21 mouse cellular contexts compared by ENCODE assay signal in genomic region chr14:88595376-88595775, GRCm38 (mm10).
DNase-seq lines count a peak whose midpoint lies in the region; ATAC-seq lines count a peak whose summit lies in the region.
"Had no signal": no experiment of that assay in that cellular context is flagged by ENCODE, and none has a peak within 500 bp of the region (broad histone marks: within the 10 kb centered on the region; RNA-seq: fewer than 3 reads in every experiment).

No protein-coding gene starts in this region.

- intact Hi-C loops in left cerebral cortex, postnatal 36 days (cut with DNase I), result no loop called here

- no peak for DNase-seq in frontal cortex, postnatal 10 days (ENCODE audit: low spot score in 2 of 2)
- DNase-seq in left cerebral cortex, adult 11 months (ENCODE audit: low spot score), result peak; percentile 7
- DNase-seq in left cerebral cortex, postnatal 36 days (ENCODE audit: low spot score in 2 of 2), result no peak
- peak; percentile 37 for DNase-seq in brain, adult 2 months (ENCODE audit: low read depth, low spot score)
- DNase-seq in telencephalon, adult 2 months (ENCODE audit: low read depth, low spot score), result peak; percentile 33
- DNase-seq in cerebellum, adult 11-12 months, result no peak
- no peak for DNase-seq in heart, postnatal 4 days
- DNase-seq: adrenal gland, adult 2 months; adrenal gland, adult 8-10 months; adrenal gland, postnatal 10 days; adrenal gland, postnatal 14 days; adrenal gland, postnatal 25 days; adrenal gland, postnatal 36 days; B cell, adult 2 months; cerebellum, adult 11 months; cerebellum, adult 18-20 months; cerebellum, adult 2 months had no signal

- peak; percentile 83 for ATAC-seq in frontal cortex, adult (ENCODE audit: low TSS enrichment)
- ATAC-seq: activated CD4-positive, CD25-positive, alpha-beta regulatory T cell, adult 4 months; CD4-positive, CD25-positive, alpha-beta regulatory T cell, adult 4 months; Patski had no signal

Comparison
In these comparisons a context has a peak if more than half of its experiments do, and no peak if none do; other contexts are left out.
1. DNase-seq: peak in left cerebral cortex, adult 11 months (single experiment), brain, adult 2 months (single experiment) and telencephalon, adult 2 months (single experiment); none in frontal cortex, postnatal 10 days (0 of 2), left cerebral cortex, postnatal 36 days (0 of 2), cerebellum, adult 11-12 months (single experiment) and heart, postnatal 4 days (single experiment).